Mouse (Mus musculus) megakaryocyte, embryonic 14.5 days (primary cell): ENCODE measurements at regions not wholly inside any gene's neighbourhood (a gene's known extent, or its start where the extent isn't known, plus 50 kb on each side); places are given as distances from the start of the nearest gene placed in this dataset.

Experiments used
- FLI1 ChIP-seq: IDR thresholded peaks from 2 replicates; pipeline ENCODE4 v1.6.1; 2012; ENCODE audit warnings: low read length, inconsistent platforms, mixed read lengths
- GATA1 ChIP-seq: IDR thresholded peaks from 3 replicates; pipeline ENCODE4 v1.6.1; 2012; ENCODE audit warnings: mixed read lengths, low read length, inconsistent platforms, borderline replicate concordance

- TF ChIP-seq GATA1: no peak
- TF ChIP-seq FLI1: no peak
Measured at GRCm38 (mm10) chr2:115318551-115318950, 263.0 kb upstream of the BC052040 start.
